Mouse (Mus musculus) limb, embryonic 13.5 days (tissue): ENCODE measurements at regions not wholly inside any gene's neighbourhood (a gene's known extent, or its start where the extent isn't known, plus 50 kb on each side); places are given as distances from the start of the nearest gene placed in this dataset.

ENCODE experiments used
- ATAC-seq: fragments of 200-750 bp; cut with Nextera tagmentation; 2 replicates; pipeline ENCODE4 v1.8.0; 2017; ENCODE audit warnings: low read depth, moderate number of reproducible peaks, moderate TSS enrichment; ENCODE audit not compliant: low FRiP score
- H3K27ac ChIP-seq: fragments of 300-500 bp; sonication (generic); 2 replicates; pipeline ENCODE4 v1.5.1; 2015; ENCODE audit warnings: inconsistent platforms, mild to moderate bottlenecking, moderate library complexity
- H3K27me3 ChIP-seq: fragments of 300-500 bp; sonication (generic); 2 replicates; pipeline ENCODE4 v1.6.1; 2015; ENCODE audit warnings: mild to moderate bottlenecking, inconsistent platforms
- H3K36me3 ChIP-seq: fragments of 300-500 bp; sonication (generic); 2 replicates; pipeline ENCODE4 v1.6.1; 2015; ENCODE audit warnings: inconsistent platforms, mild to moderate bottlenecking, moderate library complexity
- H3K4me1 ChIP-seq: fragments of 300-500 bp; sonication (generic); 2 replicates; pipeline ENCODE4 v1.6.1; 2015; ENCODE audit warnings: inconsistent platforms
- H3K4me2 ChIP-seq: fragments of 300-500 bp; sonication (generic); replicated peaks from 2 replicates; pipeline ENCODE4 v1.6.1; 2015; ENCODE audit warnings: inconsistent platforms, mild to moderate bottlenecking, moderate library complexity
- H3K4me3 ChIP-seq: fragments of 300-500 bp; sonication (generic); 2 replicates; pipeline ENCODE4 v1.5.1; 2015; ENCODE audit warnings: moderate library complexity, mild to moderate bottlenecking, inconsistent platforms
- H3K9ac ChIP-seq: fragments of 300-500 bp; sonication (generic); 2 replicates; pipeline ENCODE4 v1.6.1; 2015; ENCODE audit warnings: mild to moderate bottlenecking, inconsistent platforms
- H3K9me3 ChIP-seq: fragments of 300-500 bp; sonication (generic); 2 replicates; pipeline ENCODE4 v1.6.1; 2016; ENCODE audit warnings: inconsistent platforms
- WGBS: fragments of 180-500 bp; shearing (Covaris S2); methylation state at CpG from one replicate; pipeline ENCODE4 v1.1.7; 2015; 5-methylcytosine and 5-hydroxymethylcytosine counted together

DNA sequence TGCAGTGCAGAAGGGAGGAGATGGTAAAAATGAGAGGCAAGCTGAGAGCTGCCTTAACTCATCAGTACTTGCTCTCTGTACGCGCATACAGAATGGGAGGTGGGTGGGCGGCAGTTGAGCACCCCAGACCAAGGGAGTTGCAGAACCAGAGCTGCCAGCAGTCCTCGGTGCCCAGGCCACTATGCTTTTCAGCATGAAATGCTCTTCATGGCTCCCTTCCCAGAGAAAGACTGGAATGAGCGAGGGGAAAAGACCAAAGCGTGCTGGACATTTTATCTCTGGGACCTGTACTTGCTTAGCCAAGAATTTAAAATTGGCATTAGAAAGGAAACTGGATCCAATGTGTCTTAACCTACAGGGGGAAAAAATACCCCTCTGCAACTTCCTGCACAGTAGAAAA is 387.1 kb downstream of the Adgrl2 start:
- Histone ChIP-seq H3K27ac (no peak overlapping the region), H3K4me1 (no peaks in the 10 kb centered on the region), H3K9ac (no peak overlapping the region), H3K4me2 (no peak overlapping the region), H3K9me3 (no peaks in the 10 kb centered on the region), H3K36me3 (no peaks in the 10 kb centered on the region), H3K27me3 (no peaks in the 10 kb centered on the region), H3K4me3 (no peak overlapping the region)
- 82% methylated on average over 6 of the region's 6 CpGs for WGBS
- ATAC-seq, result no peak

DNA sequence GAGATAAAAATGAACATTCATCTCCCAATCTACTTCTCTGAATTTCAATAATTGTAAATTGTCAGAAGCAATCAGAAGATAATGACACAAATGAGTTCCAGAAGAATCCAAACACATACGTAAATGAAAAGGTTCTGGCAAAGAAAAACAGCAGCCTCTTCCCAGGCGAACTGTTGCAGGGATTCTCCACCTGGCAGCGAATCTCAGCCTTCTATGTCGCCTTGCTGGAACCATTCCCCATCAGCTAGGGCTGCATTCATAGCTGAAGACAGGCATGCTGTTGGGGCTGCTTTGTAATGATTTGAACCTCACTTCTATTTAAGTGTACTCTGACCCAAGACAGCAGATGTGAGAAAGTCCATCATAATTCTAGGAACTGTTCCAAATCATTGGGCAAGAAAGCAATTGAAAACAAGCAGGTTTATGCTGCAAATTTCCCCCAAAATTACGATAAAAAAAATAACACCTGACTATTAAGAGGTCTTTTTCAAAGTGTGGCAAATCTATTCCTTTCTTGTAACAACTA is 387.6 kb downstream of the Adgrl2 start:
- H3K4me1 ChIP-seq, result no peaks in the 10 kb centered on the region
- 81% methylated on average over 5 of the region's 5 CpGs for WGBS

DNA sequence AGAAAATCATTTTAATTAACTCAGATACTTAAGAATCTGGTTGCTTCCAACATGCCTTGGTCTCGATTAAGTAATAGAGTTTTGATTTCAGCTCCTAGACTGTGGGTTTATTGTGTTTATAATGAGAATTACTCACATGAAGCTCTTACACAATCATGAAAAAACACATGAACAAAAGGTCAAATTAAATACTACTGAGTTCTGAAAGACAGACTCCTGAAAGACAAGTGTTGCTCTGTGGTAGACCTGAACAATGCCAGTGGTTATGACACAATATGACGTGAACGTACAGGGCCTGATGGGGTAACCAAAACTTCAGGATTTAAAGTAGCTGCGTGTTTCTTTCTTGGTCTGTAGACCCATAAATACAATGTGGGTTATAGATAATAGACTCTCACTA is 394.8 kb downstream of the Adgrl2 start:
- Histone ChIP-seq H3K27me3 (no peaks in the 10 kb centered on the region), H3K4me2 (no peak overlapping the region), H3K4me3 (no peak overlapping the region), H3K36me3 (no peaks in the 10 kb centered on the region), H3K4me1 (no peaks in the 10 kb centered on the region), H3K9me3 (no peaks in the 10 kb centered on the region), H3K27ac (no peak overlapping the region), H3K9ac (no peak overlapping the region)
- WGBS, result 86% methylated on average over 4 of the region's 4 CpGs
- ATAC-seq, result no peak

More for the DNA sequence above, 387.6 kb downstream of the Adgrl2 start:
- Histone ChIP-seq H3K9me3 (no peaks in the 10 kb centered on the region), H3K4me3 (no peak overlapping the region), H3K36me3 (no peaks in the 10 kb centered on the region), H3K27ac (no peak overlapping the region), H3K4me2 (no peak overlapping the region), H3K9ac (no peak overlapping the region), H3K27me3 (no peaks in the 10 kb centered on the region)
- ATAC-seq, result no peak

- Histone ChIP-seq H3K27me3 (no peaks in the 10 kb centered on the region), H3K9ac (no peak overlapping the region), H3K9me3 (no peaks in the 10 kb centered on the region), H3K4me1 (no peaks in the 10 kb centered on the region), H3K27ac (no peak overlapping the region), H3K36me3 (no peaks in the 10 kb centered on the region), H3K4me3 (no peak overlapping the region), H3K4me2 (no peak overlapping the region)
- WGBS, result 66% methylated on average over 2 of the region's 2 CpGs
- ATAC-seq, result no peak
These were observed 400.8 kb downstream of the Adgrl2 start for GRCm38 (mm10) chr3:148589556-148589955.

- 71% methylated on average over 1 of the region's 1 CpGs for WGBS
- no peak for ATAC-seq
- H3K27ac ChIP-seq, result no peak overlapping the region
- no peaks in the 10 kb centered on the region for H3K27me3 ChIP-seq
- H3K9me3 ChIP-seq, result no peaks in the 10 kb centered on the region
- H3K4me2 ChIP-seq, result no peak overlapping the region
- H3K9ac ChIP-seq, result no peak overlapping the region
- H3K4me1 ChIP-seq, result no peaks in the 10 kb centered on the region
- no peak overlapping the region for H3K4me3 ChIP-seq
- no peaks in the 10 kb centered on the region for H3K36me3 ChIP-seq
These were observed 414.6 kb downstream of the Adgrl2 start for GRCm38 (mm10) chr3:148575735-148576134.

DNA sequence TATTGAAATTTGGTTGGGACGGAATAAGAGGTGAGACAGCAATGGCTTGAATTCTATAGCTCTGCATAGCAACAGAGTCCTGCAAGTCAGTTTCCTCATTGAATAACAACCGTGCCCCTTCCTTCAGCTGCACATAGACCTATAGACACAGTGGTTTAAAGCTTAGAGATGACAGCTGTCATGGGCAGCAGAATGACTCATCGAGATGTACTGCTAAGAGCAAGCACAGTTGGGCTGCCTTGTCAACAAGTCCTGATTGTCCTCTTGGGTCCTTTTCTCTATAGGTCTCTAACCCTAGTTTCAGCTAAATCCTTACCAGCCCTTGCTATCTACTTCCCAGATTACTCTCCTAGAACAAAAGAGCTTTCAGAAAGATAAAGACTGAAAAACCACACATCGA is 417.9 kb downstream of the Adgrl2 start:
- no peak overlapping the region for H3K4me2 ChIP-seq
- H3K9ac ChIP-seq, result no peak overlapping the region
- no peaks in the 10 kb centered on the region for H3K9me3 ChIP-seq
- WGBS, result 94% methylated on average over 4 of the region's 4 CpGs
- H3K4me1 ChIP-seq, result no peaks in the 10 kb centered on the region
- H3K27ac ChIP-seq, result no peak overlapping the region
- no peaks in the 10 kb centered on the region for H3K27me3 ChIP-seq
- H3K4me3 ChIP-seq, result no peak overlapping the region
- no peaks in the 10 kb centered on the region for H3K36me3 ChIP-seq
- no peak for ATAC-seq

DNA sequence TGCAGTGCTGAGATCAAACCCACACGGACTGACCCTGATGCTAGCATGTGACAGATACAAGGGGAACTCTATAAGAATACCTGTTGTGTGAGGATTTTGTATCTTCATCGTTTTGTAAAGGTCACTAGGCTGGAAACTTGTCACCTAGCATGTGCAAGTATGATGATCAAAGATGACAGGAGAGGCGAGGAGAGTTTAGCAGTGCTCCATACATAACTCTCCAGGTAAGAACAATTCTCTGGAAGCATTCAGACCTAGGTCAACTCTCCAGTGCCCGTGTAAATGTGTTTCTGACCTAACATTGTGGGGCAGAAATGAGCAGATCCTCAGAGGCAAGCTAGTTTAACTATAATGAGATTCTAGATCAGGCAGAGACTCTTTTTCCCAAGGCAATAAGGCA is 425.6 kb downstream of the Adgrl2 start:
- Histone ChIP-seq H3K27ac (no peak overlapping the region), H3K36me3 (no peaks in the 10 kb centered on the region), H3K9me3 (no peaks in the 10 kb centered on the region), H3K4me1 (peaks cover 15% of the 10 kb centered on the region), H3K27me3 (no peaks in the 10 kb centered on the region), H3K4me2 (no peak overlapping the region), H3K4me3 (no peak overlapping the region), H3K9ac (no peak overlapping the region)
- no peak for ATAC-seq
- 80% methylated on average over 4 of the region's 4 CpGs for WGBS

DNA sequence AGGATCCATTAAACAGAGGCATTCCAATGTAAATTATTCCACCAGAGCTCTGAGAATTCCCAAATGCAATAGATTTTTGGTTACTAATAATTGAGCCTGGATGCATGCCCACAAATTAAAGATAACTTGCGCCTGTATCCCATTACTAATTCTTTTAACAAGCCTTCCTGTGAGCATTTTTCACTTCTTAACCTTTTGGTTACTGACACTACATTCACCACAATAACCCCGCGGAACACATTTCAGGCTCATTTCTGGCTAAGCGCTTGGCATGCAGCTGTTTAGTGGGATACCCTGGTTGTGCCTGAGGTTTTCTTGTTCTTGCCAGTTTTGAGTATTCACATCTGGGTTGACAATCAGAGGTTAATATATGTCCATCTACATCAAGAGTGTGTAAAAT is 429.1 kb downstream of the Adgrl2 start:
- peaks cover 16% of the 10 kb centered on the region for H3K4me1 ChIP-seq
- H3K36me3 ChIP-seq, result no peaks in the 10 kb centered on the region
- H3K9ac ChIP-seq, result no peak overlapping the region
- no peak overlapping the region for H3K4me3 ChIP-seq
- H3K27ac ChIP-seq, result no peak overlapping the region
- H3K9me3 ChIP-seq, result no peaks in the 10 kb centered on the region
- H3K27me3 ChIP-seq, result no peaks in the 10 kb centered on the region
- no peak overlapping the region for H3K4me2 ChIP-seq
- 35% methylated on average over 4 of the region's 4 CpGs for WGBS
- no peak for ATAC-seq

GRCm38 (mm10) chr3:148559752-148560460 is 430.4 kb downstream of the Adgrl2 start:
- no peak for ATAC-seq
- Histone ChIP-seq H3K4me1 (peaks cover 16% of the 10 kb centered on the region), H3K4me2 (no peak overlapping the region), H3K9me3 (no peaks in the 10 kb centered on the region), H3K4me3 (no peak overlapping the region), H3K27ac (no peak overlapping the region), H3K9ac (no peak overlapping the region), H3K36me3 (no peaks in the 10 kb centered on the region), H3K27me3 (no peaks in the 10 kb centered on the region)
- WGBS, result 73% methylated on average over 13 of the region's 13 CpGs

DNA sequence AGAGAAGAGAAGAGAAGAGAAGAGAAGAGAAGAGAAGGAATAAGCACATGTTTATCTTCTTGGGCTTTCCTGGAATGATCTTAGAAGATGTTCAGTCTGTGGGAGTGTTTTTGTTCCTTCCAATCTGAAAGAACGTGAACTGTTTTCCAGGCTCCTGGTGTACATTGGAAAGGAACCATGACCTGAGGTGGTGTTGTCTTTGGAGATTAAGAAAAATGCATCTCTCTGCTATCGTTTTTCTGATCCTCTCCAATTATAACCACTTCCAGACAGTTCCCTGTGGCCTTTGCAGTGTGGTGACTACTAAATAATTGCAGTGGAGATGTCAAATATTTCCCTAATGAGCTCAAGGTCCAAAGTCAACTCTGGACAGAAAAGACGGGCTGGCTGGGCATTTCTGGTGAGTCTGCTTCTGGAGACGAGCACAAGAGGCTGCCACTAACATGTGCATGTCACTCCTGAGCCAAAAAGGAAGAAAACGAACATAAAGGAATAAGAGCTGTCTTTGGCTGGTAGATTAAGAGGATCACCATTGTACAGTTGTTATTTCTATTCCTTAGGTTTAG is 431.7 kb downstream of the Adgrl2 start:
- no peak overlapping the region for H3K4me2 ChIP-seq
- 63% methylated on average over 5 of the region's 5 CpGs for WGBS
- no peaks in the 10 kb centered on the region; the same call in 1 of the 2 replicates for H3K27me3 ChIP-seq
- H3K27ac ChIP-seq, result no peak overlapping the region
- no peak for ATAC-seq
- no peaks in the 10 kb centered on the region for H3K36me3 ChIP-seq
- H3K4me3 ChIP-seq, result no peak overlapping the region
- H3K9me3 ChIP-seq, result no peaks in the 10 kb centered on the region
- peaks cover 16% of the 10 kb centered on the region for H3K4me1 ChIP-seq
- no peak overlapping the region for H3K9ac ChIP-seq

DNA sequence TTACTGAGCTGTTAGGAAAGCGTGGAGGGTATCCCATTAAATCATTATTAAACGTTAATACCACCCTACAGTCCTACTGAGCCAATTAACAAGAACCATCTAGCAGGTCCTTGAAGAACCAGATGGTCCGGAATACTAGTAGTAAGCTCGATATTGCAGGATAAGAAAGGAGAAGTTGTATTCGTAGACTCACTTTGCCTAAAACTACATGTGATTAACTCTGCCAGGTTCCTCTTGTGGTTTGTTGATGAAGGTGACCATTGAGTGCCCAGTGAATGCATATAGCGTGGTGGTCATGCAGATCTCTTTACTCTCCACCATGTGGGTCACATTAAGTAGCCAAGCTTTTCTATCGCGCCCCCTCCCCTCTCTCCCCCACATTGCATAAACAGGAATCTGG is 435.0 kb downstream of the Adgrl2 start:
- WGBS, result 34% methylated on average over 8 of the region's 8 CpGs
- no peak for ATAC-seq

GRCm38 (mm10) chr3:148550716-148551115 is 439.6 kb downstream of the Adgrl2 start:
- Histone ChIP-seq H3K27ac (no peak overlapping the region), H3K4me1 (peaks cover 4% of the 10 kb centered on the region; the same call in 1 of the 2 replicates), H3K27me3 (no peaks in the 10 kb centered on the region; the same call in 1 of the 2 replicates), H3K4me2 (no peak overlapping the region), H3K9me3 (no peaks in the 10 kb centered on the region), H3K4me3 (no peak overlapping the region), H3K9ac (no peak overlapping the region), H3K36me3 (no peaks in the 10 kb centered on the region)
- no peak for ATAC-seq
- 94% methylated on average over 2 of the region's 2 CpGs for WGBS

More for the DNA sequence above, 435.0 kb downstream of the Adgrl2 start:
- Histone ChIP-seq H3K27ac (no peak overlapping the region), H3K9me3 (no peaks in the 10 kb centered on the region), H3K36me3 (no peaks in the 10 kb centered on the region), H3K27me3 (no peaks in the 10 kb centered on the region; the same call in 1 of the 2 replicates), H3K4me2 (peak overlapping the region; percentile 19; the same call in 1 of the 2 replicates), H3K4me3 (no peak overlapping the region), H3K9ac (no peak overlapping the region), H3K4me1 (peaks cover 5% of the 10 kb centered on the region)
